Mouse (Mus musculus) neural tube, embryonic 15.5 days (tissue): ENCODE results near the gene Abca8b. TPM values are rescaled to one million over a fixed set of nuclear protein-coding genes. Genes with fewer than 3 reads are reported as not detected.
"Not testable (repeated sequence)": the region's sequence is repeated elsewhere in the genome, so short reads cannot be mapped to it uniquely, and the experiment has no call there.

Experiments used
- ATAC-seq: fragments of 200-750 bp; cut with Nextera tagmentation; 2 replicates; pipeline ENCODE4 v1.8.0; 2017; ENCODE audit warnings: mild to moderate bottlenecking, moderate TSS enrichment, moderate library complexity; ENCODE audit not compliant: low FRiP score
- H3K27ac ChIP-seq: fragments of 300-500 bp; sonication (generic); replicated peaks from 2 replicates; pipeline ENCODE4 v1.5.1; 2015; ENCODE audit warnings: mild to moderate bottlenecking, inconsistent platforms
- H3K27me3 ChIP-seq: fragments of 300-500 bp; sonication (generic); replicated peaks from 2 replicates; pipeline ENCODE4 v1.6.1; 2015; ENCODE audit warnings: inconsistent platforms
- H3K36me3 ChIP-seq: fragments of 300-500 bp; sonication (generic); 2 replicates; pipeline ENCODE4 v1.6.1; 2015; ENCODE audit warnings: inconsistent platforms
- H3K4me1 ChIP-seq: fragments of 300-500 bp; sonication (generic); 2 replicates; pipeline ENCODE4 v1.6.1; 2015; ENCODE audit warnings: inconsistent platforms
- H3K4me2 ChIP-seq: fragments of 300-500 bp; sonication (generic); 2 replicates; pipeline ENCODE4 v1.6.1; 2015; ENCODE audit warnings: inconsistent platforms, mild to moderate bottlenecking, moderate library complexity
- H3K4me3 ChIP-seq: fragments of 300-500 bp; sonication (generic); replicated peaks from 2 replicates; pipeline ENCODE4 v1.5.1; 2015; ENCODE audit warnings: mild to moderate bottlenecking, inconsistent platforms
- H3K9ac ChIP-seq: fragments of 300-500 bp; sonication (generic); replicated peaks from 2 replicates; pipeline ENCODE4 v1.6.1; 2015; ENCODE audit warnings: mild to moderate bottlenecking, inconsistent platforms
- H3K9me3 ChIP-seq: fragments of 300-500 bp; sonication (generic); replicated peaks from 2 replicates; pipeline ENCODE4 v1.6.1; 2016; ENCODE audit warnings: inconsistent platforms
- WGBS: fragments of 180-500 bp; shearing (Covaris S2); methylation state at CpG from one replicate; pipeline ENCODE4 v1.1.7; 2015; ENCODE audit warnings: mixed read lengths; 5-methylcytosine and 5-hydroxymethylcytosine counted together
- polyA plus RNA-seq: library from polyadenylated mRNA; unstranded; fragments of >200 nt; fragmentation: Nextera tagmentation; extraction: Ambion mirVana; gene quantifications from 2 replicates; pipeline ENCODE4 v1.2.1, GENCODE M21; 2015

Gene Abca8b
- polyA plus RNA-seq, 1 experiment from 2014 or later: 1.4 TPM

- H3K36me3 ChIP-seq: no peaks in the 10 kb centered on the region
- peak; percentile 63; the same call in 1 of the 2 replicates for ATAC-seq
- H3K4me2 ChIP-seq: no peak overlapping the region
- no peaks in the 10 kb centered on the region for H3K9me3 ChIP-seq
- no peak overlapping the region for H3K9ac ChIP-seq
- no peaks in the 10 kb centered on the region for H3K4me1 ChIP-seq
- H3K27ac ChIP-seq: peak overlapping the region; percentile 51; the same call in 1 of the 2 replicates
- no peak overlapping the region for H3K4me3 ChIP-seq
- 44% methylated on average over 4 of the region's 4 CpGs for WGBS
- H3K27me3 ChIP-seq: no peaks in the 10 kb centered on the region
Observed at GRCm38 (mm10) chr11:109961495-109962492, 33.9 kb downstream of the Abca8b start.

GRCm38 (mm10) chr11:109955185-109955584 lies 40.5 kb downstream of the Abca8b start:
- no peaks in the 10 kb centered on the region for H3K27me3 ChIP-seq
- 81% methylated on average over 1 of the region's 1 CpGs for WGBS
- H3K4me1 ChIP-seq: no peaks in the 10 kb centered on the region
- H3K9me3 ChIP-seq: no peaks in the 10 kb centered on the region
- no peak overlapping the region for H3K27ac ChIP-seq
- peaks cover 6% of the 10 kb centered on the region; the same call in 1 of the 2 replicates for H3K36me3 ChIP-seq
- H3K4me3 ChIP-seq: no peak overlapping the region
- no peak overlapping the region for H3K9ac ChIP-seq
- no peak for ATAC-seq
- no peak overlapping the region for H3K4me2 ChIP-seq

- no peaks in the 10 kb centered on the region for H3K9me3 ChIP-seq
- no peak overlapping the region for H3K27ac ChIP-seq
- no peaks in the 10 kb centered on the region for H3K27me3 ChIP-seq
- H3K4me3 ChIP-seq: no peak overlapping the region
- 0 out of 2 replicates have a peak, but pooled peaks cover 2% of the 10 kb centered on the region for H3K36me3 ChIP-seq
- H3K4me2 ChIP-seq: no peak overlapping the region
- ATAC-seq: no peak
- H3K4me1 ChIP-seq: no peaks in the 10 kb centered on the region
- H3K9ac ChIP-seq: no peak overlapping the region
- 90% methylated on average over 5 of the region's 5 CpGs for WGBS
Observed at GRCm38 (mm10) chr11:109936915-109937314, 58.7 kb downstream of the Abca8b start.

GRCm38 (mm10) chr11:109933207-109933606 lies 62.4 kb downstream of the Abca8b start:
- not testable (repeated sequence) for H3K36me3 ChIP-seq, H3K4me3 ChIP-seq, ATAC-seq, H3K4me1 ChIP-seq, H3K9ac ChIP-seq, H3K4me2 ChIP-seq, H3K27ac ChIP-seq, H3K9me3 ChIP-seq, H3K27me3 ChIP-seq
- WGBS: 5% methylated on average over 4 of the region's 4 CpGs

GRCm38 (mm10) chr11:109928489-109928888 lies 67.2 kb downstream of the Abca8b start:
- Histone ChIP-seq H3K4me3 (no peak overlapping the region), H3K4me2 (no peak overlapping the region), H3K36me3 (no peaks in the 10 kb centered on the region), H3K27ac (no peak overlapping the region), H3K9me3 (no peaks in the 10 kb centered on the region), H3K9ac (no peak overlapping the region), H3K4me1 (no peaks in the 10 kb centered on the region), H3K27me3 (no peaks in the 10 kb centered on the region)
- no peak for ATAC-seq
- WGBS: 20% methylated on average over 2 of the region's 2 CpGs

- Histone ChIP-seq H3K27ac (no peak overlapping the region), H3K4me1 (no peaks in the 10 kb centered on the region), H3K9ac (no peak overlapping the region), H3K36me3 (no peaks in the 10 kb centered on the region), H3K4me2 (no peak overlapping the region), H3K27me3 (no peaks in the 10 kb centered on the region), H3K9me3 (no peaks in the 10 kb centered on the region), H3K4me3 (no peak overlapping the region)
- 74% methylated on average over 7 of the region's 7 CpGs for WGBS
- no peak for ATAC-seq
Observed at GRCm38 (mm10) chr11:109926718-109927680, 68.6 kb downstream of the Abca8b start.

- no peak for ATAC-seq
- Histone ChIP-seq H3K4me3 (no peak overlapping the region), H3K4me1 (no peaks in the 10 kb centered on the region), H3K27me3 (no peaks in the 10 kb centered on the region), H3K36me3 (no peaks in the 10 kb centered on the region), H3K4me2 (no peak overlapping the region), H3K27ac (no peak overlapping the region), H3K9me3 (no peaks in the 10 kb centered on the region), H3K9ac (no peak overlapping the region)
- 83% methylated on average over 3 of the region's 3 CpGs for WGBS
Observed at GRCm38 (mm10) chr11:109922236-109922635, 73.4 kb downstream of the Abca8b start.

GRCm38 (mm10) chr11:109919480-109919879 lies 76.2 kb downstream of the Abca8b start:
- no peak overlapping the region for H3K4me3 ChIP-seq
- H3K4me2 ChIP-seq: no peak overlapping the region
- H3K4me1 ChIP-seq: no peaks in the 10 kb centered on the region

GRCm38 (mm10) chr11:109916654-109917053 lies 79.0 kb downstream of the Abca8b start:
- 92% methylated on average over 10 of the region's 10 CpGs for WGBS
- ATAC-seq: no peak
- H3K27ac ChIP-seq: no peak overlapping the region
- H3K9me3 ChIP-seq: no peaks in the 10 kb centered on the region
- H3K4me2 ChIP-seq: no peak overlapping the region
- H3K36me3 ChIP-seq: no peaks in the 10 kb centered on the region
- no peaks in the 10 kb centered on the region for H3K4me1 ChIP-seq
- no peaks in the 10 kb centered on the region for H3K27me3 ChIP-seq
- no peak overlapping the region for H3K4me3 ChIP-seq
- no peak overlapping the region for H3K9ac ChIP-seq

More at GRCm38 (mm10) chr11:109919480-109919879, 76.2 kb downstream of the Abca8b start:
- H3K9me3 ChIP-seq: no peaks in the 10 kb centered on the region
- H3K9ac ChIP-seq: no peak overlapping the region
- H3K27me3 ChIP-seq: no peaks in the 10 kb centered on the region
- H3K36me3 ChIP-seq: no peaks in the 10 kb centered on the region
- WGBS: 74% methylated on average over 2 of the region's 2 CpGs
- no peak overlapping the region for H3K27ac ChIP-seq
- ATAC-seq: no peak

GRCm38 (mm10) chr11:109913156-109913555 lies 82.5 kb downstream of the Abca8b start:
- not testable (repeated sequence) for H3K27me3 ChIP-seq, ATAC-seq
- 88% methylated on average over 8 of the region's 8 CpGs for WGBS

GRCm38 (mm10) chr11:109912118-109912517 lies 83.5 kb downstream of the Abca8b start:
- H3K4me3 ChIP-seq, H3K4me1 ChIP-seq, H3K36me3 ChIP-seq, H3K4me2 ChIP-seq, H3K9ac ChIP-seq, H3K9me3 ChIP-seq, ATAC-seq, H3K27ac ChIP-seq, H3K27me3 ChIP-seq: not testable (repeated sequence)
- 69% methylated on average over 1 of the region's 1 CpGs for WGBS

More at GRCm38 (mm10) chr11:109913156-109913555, 82.5 kb downstream of the Abca8b start:
- H3K36me3 ChIP-seq, H3K4me2 ChIP-seq, H3K4me3 ChIP-seq, H3K4me1 ChIP-seq, H3K9ac ChIP-seq, H3K9me3 ChIP-seq, H3K27ac ChIP-seq: not testable (repeated sequence)
